Mouse (Mus musculus) heart, adult 2 months (tissue): ENCODE results near the gene 2310033P09Rik.

Experiments
- CTCF ChIP-seq: fragments of 200-600 bp; IDR thresholded peaks from 2 replicates; pipeline ENCODE4 v1.8.1; 2022; ENCODE audit warnings: antibody characterized with exemption, mild to moderate bottlenecking, moderate library complexity
- EP300 ChIP-seq: fragments of 200-500 bp; IDR thresholded peaks from 2 replicates; pipeline ENCODE4 v1.6.1; 2011; ENCODE audit warnings: low read depth, low read length, control low read depth; ENCODE audit not compliant: insufficient read depth
- POLR2A ChIP-seq: fragments of 200-500 bp; IDR thresholded peaks from 2 replicates; pipeline ENCODE4 v1.6.1; 2011; ENCODE audit warnings: mild to moderate bottlenecking, low read depth, low read length, control low read depth; ENCODE audit not compliant: insufficient read depth

DNA sequence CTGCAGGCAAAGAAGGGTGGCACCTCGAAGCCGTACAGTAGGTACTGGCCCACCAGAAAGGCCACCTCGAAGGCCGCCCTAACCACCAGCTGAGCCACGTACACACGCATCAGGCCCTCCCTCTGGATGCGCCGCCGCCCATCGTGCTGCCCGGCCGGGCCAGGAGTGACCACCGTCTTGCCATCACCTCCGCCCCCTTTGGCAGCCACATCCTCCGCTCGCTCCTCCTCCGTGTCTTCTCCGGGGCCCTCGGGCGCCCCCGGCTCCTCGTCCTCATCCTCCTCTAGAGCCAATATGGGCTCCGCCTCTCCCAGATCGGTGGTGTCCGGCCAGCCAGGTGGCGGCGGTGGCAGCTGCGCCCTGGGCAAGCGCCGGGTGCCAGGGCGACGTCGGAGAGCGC lies 31.2 kb upstream of the 2310033P09Rik start:
- TF ChIP-seq CTCF (no peak), POLR2A (no peak), EP300 (no peak)
